Mouse (Mus musculus) adrenal gland, adult 8-10 months (tissue): ENCODE data around the gene Etv6. TPM values are rescaled to one million over a fixed set of nuclear protein-coding genes. Genes with fewer than 3 reads are reported as not detected.

Source experiments
- DNase-seq: peaks from one replicate; pipeline ENCODE4 v3.0.0; 2022
- total RNA-seq, 4 experiments: library from RNA; stranded (reverse); gene quantifications; 2 replicates each; pipeline ENCODE4 v1.2.4; 2022

The Etv6 gene
- total RNA-seq, 4 experiments from 2014 or later = 40.4 to 49.6 (median 43.5) TPM

- DNase-seq = no peak
Measured at GRCm38 (mm10) chr6:134210675-134211457, 175.4 kb downstream of the Etv6 start.

- DNase-seq = no peak
Measured at GRCm38 (mm10) chr6:134211458-134211776, 175.9 kb downstream of the Etv6 start.

- no peak for DNase-seq
Measured at GRCm38 (mm10) chr6:134217747-134218146, 182.2 kb downstream of the Etv6 start.

DNA sequence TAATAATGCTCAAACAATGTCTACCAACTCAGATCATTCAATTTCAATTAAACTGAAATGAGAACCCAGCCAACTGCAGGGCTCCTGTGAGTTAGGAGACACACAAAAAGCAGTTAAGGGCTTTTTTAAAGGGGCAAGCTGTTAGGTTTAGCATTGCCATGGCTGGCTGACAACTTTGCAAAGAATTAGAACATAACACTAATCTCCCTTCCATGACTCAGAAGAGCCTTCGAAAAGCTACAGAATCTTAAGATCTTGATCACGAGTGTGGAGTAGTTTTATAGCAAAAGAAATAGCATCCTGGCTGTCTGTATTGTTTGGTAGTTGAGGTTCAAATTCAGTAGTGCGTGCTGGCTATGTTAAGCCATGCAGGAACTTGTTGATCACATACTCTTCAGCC, 182.9 kb downstream of the Etv6 start:
- DNase-seq = no peak

DNA sequence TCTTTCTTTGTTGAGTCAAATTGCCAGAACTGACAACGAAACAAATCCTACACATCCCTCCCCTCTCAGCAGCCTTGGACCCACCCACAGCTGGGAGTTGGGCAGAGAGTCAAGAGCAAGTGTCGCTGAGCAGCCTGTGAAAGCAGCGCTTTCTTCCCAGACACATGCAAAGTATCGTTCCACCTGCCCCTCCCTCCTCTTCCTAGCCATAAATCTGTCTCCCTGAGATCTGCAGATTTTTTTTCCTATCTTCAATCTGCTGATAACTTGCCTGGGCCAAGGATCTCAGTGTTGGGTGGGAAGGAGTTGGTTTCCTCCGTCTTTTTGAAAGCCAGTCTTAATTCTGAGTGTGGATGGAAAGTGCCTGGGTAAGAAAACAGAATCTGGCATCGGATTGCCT, 183.9 kb downstream of the Etv6 start:
- DNase-seq = no peak

- no peak for DNase-seq
Measured at GRCm38 (mm10) chr6:134220209-134220777, 184.8 kb downstream of the Etv6 start.

- peak; percentile 77 for DNase-seq
Measured at GRCm38 (mm10) chr6:134222248-134222929, 186.9 kb downstream of the Etv6 start.

DNA sequence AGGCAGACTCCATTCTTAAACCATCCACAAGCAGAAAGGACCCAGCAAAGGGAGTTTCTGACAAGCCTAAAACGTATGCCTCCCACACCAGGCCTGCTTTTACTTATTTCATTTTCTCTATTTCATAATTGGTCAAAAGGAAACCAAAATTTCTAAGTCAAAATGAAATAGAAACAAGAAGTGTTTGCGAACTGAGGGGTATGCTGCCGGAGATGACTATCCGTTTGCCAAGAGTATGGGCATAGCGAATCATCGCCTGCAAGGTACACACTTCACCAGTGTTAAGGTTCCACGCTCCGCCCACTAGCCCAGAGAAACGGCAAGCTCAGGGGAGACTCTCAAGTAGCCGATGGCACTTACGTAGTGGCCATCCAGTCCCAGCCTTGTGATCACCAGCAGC, 190.1 kb downstream of the Etv6 start:
- DNase-seq = no peak

DNA sequence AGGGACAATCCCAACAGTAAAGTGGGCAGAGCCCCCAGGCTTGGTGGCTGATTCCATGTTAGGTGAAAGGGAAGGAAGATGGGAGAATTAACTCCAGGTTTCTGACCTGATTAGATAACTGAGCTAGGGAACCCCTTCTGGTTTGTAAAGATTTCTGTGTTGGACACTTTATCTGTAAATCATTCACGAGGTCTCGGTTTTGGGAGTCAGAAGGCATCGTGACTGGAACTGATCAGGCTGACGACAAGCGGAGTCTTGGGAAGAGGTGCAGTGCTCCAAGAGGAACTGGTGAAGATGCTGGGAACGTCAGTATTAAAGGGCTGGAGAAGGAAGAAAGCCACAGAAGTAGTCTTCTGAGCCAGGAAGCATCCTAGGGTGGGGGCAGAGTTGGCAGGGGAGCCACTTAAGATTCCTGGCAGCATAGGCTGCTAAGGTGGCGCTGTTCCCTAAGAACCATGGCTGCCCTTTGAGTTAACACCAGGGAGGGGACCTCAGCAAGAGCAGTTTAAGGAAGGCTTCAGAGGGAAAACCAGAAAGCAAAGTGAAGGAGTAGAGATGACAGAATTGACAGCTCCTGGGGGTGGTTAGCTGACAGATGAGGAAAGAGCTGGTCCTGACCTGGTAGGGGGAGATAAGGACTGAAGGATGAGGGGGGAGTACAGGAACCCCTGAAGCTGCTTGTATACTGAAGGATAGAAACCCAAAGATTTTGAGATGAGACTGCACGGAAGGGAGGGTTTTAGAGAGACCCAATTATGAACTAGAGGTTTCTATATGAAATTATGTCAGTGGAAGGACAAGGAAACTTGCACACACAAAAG, 191.1 kb downstream of the Etv6 start:
- DNase-seq = no peak

DNA sequence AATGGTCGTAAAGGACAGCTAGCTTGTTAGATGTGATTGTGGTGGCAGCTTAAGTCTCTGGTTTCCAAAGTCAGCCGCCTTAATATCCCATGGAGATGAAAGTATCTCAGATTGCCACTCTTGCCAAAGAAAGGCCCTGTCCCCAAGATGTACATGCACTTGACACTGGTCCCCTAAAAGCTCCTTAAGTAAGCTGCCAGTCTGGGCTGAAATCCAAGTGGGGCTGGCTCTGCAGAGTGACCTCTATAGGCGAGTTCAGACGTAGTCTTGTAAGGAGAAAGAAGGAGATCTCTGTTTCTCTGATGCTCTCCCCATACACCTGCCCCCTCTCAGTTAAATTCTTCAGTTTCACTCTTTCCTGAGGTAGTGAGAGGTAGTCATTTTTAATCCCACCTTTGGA, 200.8 kb downstream of the Etv6 start:
- no peak for DNase-seq

DNA sequence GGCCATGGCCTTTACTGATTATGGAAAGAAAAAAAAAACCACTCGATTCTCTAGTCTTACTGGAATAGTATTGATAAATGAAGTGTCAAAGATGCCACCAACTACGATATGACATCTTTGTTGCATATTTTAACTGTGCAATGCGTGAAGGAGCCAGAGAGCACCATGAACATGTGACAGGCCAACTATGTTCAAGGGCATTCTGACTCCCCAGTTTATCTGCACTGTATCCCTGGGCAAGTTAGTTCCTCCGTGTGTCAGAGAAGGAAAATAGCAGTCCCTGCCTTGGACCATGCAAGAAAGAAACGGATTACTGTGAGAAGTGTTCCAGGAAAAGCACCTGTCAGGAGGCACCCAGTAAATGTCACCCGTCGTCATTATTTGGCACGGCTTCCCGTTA, 203.0 kb downstream of the Etv6 start:
- DNase-seq = no peak

DNA sequence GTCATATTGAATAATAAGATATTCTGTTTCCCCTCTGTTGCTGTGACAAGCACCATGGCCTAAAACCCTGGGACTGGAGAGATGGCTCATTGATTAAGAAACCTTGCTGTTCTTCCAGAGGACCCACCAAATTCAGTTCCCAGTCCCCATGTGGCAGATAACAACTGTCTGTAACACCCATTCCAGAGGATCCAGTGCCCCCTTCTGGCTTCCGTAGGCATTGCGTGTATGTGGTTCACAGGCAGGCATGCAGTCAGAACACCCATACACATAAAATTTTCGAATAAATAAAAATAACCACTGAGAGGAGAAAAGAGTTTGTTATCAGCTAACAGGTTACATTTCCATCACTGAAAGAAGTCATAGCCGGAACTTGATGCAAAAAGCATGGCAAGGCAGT, 205.5 kb downstream of the Etv6 start:
- no peak for DNase-seq

GRCm38 (mm10) chr6:134243119-134243518, 207.6 kb downstream of the Etv6 start:
- DNase-seq = no peak

DNA sequence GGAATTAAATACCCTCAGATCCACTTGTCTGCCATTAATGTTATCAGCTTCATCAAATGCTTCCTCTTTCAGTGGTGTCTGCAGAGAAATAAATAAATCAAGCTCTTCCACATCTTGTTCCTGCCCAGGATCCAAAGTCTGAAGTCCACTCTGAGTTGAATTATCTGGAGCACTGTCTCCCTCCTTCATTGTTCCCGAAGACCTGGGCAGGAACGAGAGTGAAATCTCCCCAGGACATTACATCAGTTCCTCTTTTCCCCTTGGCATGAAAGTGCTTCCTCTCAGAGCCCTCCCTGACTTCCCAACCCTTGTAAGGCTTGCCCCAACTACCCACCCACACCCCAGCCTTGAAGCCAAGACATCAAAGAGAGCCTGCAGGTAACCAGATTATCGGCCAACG, 208.0 kb downstream of the Etv6 start:
- no peak for DNase-seq

- DNase-seq = no peak
Measured at GRCm38 (mm10) chr6:134244071-134244470, 208.6 kb downstream of the Etv6 start.

- no peak for DNase-seq
Measured at GRCm38 (mm10) chr6:134246109-134246508, 210.6 kb downstream of the Etv6 start.

DNA sequence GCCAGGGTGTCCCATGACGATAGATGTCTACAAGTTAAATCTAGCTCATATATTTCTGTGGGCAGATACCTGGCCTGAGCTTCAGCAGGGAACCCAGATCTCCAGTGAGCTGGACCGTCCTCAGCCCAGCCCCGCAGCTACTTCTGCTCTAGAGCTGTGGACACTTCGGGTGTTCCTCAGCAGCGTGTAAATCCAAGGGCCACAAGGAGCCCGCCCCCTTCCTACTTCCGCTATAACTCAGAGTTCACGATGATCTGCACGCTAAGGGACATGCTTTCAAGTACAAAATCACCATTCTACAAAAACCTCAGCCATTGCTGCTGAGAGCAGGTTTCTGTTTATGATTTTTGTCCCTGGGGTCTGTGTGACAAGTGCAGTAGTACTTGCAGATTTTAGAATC, 211.8 kb downstream of the Etv6 start:
- DNase-seq = no peak

GRCm38 (mm10) chr6:134248720-134249119, 213.2 kb downstream of the Etv6 start:
- DNase-seq = no peak

GRCm38 (mm10) chr6:134250764-134251163, 215.3 kb downstream of the Etv6 start:
- DNase-seq = no peak

DNA sequence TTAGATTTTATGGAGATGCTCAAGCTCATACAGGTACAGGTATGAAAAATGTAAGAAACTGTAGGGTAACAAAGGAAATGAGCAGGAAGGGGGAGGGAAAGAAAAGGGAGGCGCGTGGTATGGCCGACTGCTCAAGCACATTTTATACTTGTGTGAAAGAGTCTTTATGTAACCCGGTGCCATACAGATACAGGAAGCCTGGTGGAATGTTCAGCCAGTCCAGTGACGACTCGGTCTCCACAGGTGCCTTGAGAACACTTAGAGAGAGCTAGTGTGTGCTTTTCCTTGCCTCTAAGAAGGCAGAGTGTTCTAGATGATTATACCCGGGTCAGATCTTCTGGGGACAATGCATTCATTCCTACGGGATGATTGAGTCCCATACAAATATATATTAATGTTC, 215.9 kb downstream of the Etv6 start:
- no peak for DNase-seq

GRCm38 (mm10) chr6:134252081-134252755, 216.7 kb downstream of the Etv6 start:
- DNase-seq = no peak

GRCm38 (mm10) chr6:134256369-134256768, 220.9 kb downstream of the Etv6 start:
- DNase-seq = no peak

- no peak for DNase-seq
Measured at GRCm38 (mm10) chr6:134259913-134260312, 224.4 kb downstream of the Etv6 start.
